Mouse (Mus musculus): Measurements from ENCODE around the gene Slc25a34. TPM values are rescaled to one million over a fixed set of nuclear protein-coding genes. Genes with fewer than 3 reads are reported as not detected.

Gene Slc25a34
- total RNA-seq, 2 experiments from 2014 or later, result 3.5 to 10.3 TPM

DNA sequence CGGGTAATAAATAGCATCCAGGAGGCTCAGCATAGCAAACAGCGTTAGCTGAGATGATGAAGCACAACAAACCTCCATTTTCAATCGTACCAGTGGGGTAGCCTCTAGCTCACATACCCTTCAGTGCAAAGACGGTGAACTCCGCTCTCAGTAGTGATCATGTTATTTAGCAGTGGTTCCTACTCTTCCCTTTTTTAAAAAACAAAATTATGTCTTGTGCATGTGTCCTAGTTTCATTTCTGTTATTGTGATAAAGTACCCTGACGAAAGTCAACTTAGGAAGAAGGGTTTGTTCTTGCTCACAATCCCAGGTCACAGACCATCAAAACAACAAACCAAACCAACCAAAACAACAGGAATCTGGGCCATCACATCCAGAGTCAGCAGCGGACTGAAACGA lies 22.4 kb upstream of the Slc25a34 start:
- DNase-seq (ENCODE audit: low spot score in 2 of 2), result no peak

GRCm38 (mm10) chr4:141643118-141643855 lies 19.7 kb upstream of the Slc25a34 start:
- DNase-seq (ENCODE audit: low spot score in 2 of 2), result no peak

GRCm38 (mm10) chr4:141641961-141642811 lies 18.6 kb upstream of the Slc25a34 start:
- no peak for DNase-seq (ENCODE audit: low spot score in 2 of 2)

GRCm38 (mm10) chr4:141641353-141641771 lies 17.7 kb upstream of the Slc25a34 start:
- DNase-seq (ENCODE audit: low spot score in 2 of 2), result no peak

DNA sequence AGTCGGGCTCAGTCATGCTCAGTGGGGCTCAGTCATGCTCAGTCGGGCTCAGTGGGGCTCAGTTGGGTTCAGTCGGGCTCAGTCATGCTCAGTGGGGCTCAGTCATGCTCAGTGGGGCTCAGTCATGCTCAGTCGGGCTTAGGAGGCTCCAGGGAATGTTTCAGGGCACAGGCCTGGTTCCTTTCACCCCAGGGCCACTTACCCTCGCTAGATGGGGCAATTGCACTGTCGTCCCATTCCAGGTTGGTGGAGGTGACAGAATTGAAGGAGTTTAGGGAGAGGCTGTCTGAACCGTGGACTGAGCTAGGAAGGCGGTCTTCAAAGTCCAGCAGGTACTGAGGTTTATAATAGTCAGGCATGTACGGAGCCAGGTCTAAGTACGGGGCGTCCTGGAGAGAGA lies 15.9 kb upstream of the Slc25a34 start:
- DNase-seq (ENCODE audit: low spot score in 2 of 2), result no peak

DNA sequence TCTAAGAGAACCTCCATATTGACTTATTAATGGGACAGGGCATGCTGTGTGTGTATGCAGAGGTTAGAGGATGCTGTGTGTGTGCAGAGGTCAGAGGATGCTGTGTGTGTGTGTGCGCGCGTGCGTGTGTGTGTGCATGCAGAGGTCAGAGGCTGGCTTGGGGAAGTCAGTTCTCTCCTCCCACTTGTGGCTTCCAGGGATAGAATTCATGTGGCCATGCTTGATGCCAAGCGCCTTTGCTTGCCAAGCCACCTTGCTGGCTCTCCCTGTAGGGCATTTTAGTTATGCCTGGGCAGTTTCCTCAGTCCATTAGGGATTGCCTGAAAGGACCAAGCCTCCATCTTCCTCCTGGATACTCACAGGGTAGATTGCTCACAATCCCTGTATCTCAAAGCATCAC lies 13.1 kb upstream of the Slc25a34 start:
- no peak for DNase-seq (ENCODE audit: low spot score in 2 of 2)

DNA sequence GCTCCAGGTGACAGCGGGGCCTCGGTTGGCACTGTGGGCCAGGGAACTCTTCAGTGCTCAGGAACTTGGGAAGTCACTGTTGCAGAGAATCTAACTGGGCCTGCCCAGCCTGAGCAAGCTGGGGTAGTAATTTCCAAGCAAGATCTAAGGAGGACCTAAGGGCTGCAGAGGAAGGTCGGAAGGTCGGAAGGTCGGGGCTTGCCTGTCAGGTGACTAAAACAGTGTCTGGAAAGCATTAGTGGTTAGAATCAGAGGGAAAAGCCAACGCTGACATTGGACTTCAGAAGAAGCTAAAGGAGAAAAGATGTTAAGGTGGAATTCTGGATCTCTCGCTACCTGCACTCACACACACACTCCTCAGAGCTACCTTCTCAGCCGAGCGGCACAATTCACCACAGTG lies 12.4 kb upstream of the Slc25a34 start:
- no peak for DNase-seq (ENCODE audit: low spot score in 2 of 2)

- peak in 1 of 2 experiments; percentile 25 for DNase-seq (ENCODE audit: low spot score in 2 of 2)
Observed at GRCm38 (mm10) chr4:141632111-141632873, 8.7 kb upstream of the Slc25a34 start.

DNA sequence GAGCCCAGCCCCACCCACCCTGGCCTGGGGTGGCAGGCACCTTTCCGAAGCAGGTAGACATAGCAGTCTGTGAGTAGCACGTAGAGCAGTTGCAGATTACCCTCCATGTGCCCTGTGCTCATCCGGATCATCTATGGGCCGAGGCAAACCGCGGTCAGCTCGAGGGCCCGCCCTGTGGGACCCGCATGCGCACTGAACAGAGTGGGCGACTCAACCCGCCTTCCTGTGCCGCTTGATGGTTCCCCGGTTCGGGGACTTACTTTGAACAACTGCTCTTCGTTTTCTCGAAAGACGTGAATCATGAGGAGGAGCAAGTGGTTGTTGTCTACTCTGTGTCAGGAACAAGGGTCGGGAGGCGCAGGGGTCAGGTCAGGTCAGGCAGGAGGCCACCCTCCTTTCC lies 7.6 kb upstream of the Slc25a34 start:
- no peak for DNase-seq (ENCODE audit: low spot score in 2 of 2)

GRCm38 (mm10) chr4:141630021-141630420 lies 6.4 kb upstream of the Slc25a34 start:
- DNase-seq (ENCODE audit: low spot score in 2 of 2), result no peak

DNA sequence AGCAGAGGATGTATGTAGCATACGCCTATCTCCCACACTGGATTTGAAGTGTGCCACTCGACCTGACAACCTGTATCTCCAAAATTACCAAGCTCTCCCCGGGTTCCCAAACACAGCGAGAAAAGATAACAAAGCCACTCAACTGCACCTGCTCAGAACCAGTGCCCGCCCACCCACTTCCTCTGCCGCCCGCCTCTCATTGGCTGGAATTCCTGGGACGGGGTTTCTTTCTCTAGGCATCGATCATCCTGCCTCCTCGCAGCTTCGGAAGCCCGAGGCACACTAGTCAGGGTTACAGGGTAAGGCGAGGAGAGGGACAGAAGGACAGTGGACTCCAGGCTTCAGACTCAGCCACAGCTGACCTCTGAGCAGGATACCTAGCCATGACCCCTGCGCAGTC lies 5.0 kb upstream of the Slc25a34 start:
- DNase-seq (ENCODE audit: low spot score in 2 of 2), result no peak

DNA sequence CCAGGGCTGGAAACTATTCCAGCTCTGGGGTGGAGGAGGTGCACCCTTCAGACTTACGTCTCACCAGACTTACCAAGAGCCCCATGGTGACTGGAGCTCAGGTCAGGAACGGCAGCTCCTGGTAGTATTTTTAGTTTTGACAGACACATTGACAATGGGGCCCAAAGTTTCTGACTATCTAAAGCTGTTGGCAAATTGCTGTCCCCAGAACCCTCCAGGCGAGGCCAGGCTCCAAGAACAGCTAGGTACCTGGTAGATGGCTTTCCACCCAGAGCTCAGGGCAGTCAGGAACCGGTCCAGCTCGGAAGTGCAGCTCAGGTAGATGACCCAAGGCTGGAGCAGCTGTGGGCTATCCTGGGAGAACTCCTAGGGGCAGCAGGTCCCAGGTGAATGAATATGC lies 3.9 kb upstream of the Slc25a34 start:
- no peak for DNase-seq (ENCODE audit: low spot score in 2 of 2)

DNA sequence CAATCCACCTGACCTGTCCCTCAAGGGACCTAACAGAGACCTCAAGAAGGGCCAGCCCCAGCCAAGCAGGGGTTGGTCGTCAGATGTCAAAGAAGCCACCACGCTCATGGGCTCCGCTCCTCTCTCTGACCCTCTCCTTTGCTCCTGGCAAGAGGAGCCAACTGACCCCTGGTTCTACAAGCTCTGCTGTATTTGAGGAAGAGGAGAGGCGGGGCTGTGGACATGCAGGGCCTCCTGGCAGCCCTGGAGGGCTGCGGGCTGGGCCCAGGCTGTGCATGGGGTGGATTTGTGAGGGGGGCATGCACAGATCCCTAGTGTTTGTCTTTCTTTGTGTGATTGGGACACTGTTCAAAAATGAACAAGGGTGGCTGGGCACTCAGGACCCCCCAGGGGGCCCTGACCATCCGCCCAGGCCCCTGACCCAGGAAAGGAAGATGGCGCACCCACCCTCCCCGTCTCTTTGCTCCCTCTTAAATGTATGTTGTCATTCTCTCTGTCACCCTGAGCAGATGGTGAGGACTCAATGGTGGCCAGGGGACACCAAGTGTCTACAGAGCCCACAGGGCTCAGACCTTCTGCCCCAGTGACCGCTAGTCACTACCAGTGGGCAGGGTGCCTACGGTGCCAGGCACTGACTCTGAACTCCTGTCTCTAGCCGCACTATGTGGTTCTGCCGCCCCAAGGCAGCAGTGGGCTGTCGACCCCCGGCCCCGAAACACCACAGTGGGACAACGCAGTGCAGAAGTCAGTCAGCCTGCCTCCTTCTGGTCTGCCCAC lies 2.3 kb upstream of the Slc25a34 start:
- DNase-seq (ENCODE audit: low spot score in 2 of 2), result no peak

- DNase-seq (ENCODE audit: low spot score in 2 of 2), result no peak
Observed at GRCm38 (mm10) chr4:141624983-141625773, 1.6 kb upstream of the Slc25a34 start.

GRCm38 (mm10) chr4:141624134-141624533 lies 513 bp upstream of the Slc25a34 start:
- no peak for DNase-seq (ENCODE audit: low spot score in 2 of 2)

GRCm38 (mm10) chr4:141623037-141623436 lies 584 bp downstream of the Slc25a34 start:
- DNase-seq (ENCODE audit: low spot score in 2 of 2), result no peak

DNA sequence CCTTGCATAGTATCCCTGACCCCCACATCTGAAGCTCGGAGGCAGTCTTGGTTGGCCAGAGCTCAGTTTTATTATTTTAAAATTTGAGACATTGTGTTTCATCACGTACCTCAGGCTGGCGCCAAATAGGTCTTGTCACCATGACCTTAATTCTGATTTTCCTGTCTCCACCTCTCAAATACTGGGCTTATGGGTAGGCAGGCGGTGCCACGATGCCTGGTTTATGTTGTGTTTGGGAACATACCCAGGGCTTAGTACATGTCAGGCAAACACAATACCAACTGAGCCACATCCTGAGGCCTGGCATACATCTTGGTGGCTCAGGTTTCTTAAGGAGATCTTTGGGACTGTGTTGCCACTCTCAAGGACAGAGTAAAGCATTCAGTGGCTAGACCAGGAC lies 1.0 kb downstream of the Slc25a34 start:
- DNase-seq (ENCODE audit: low spot score in 2 of 2), result no peak

DNA sequence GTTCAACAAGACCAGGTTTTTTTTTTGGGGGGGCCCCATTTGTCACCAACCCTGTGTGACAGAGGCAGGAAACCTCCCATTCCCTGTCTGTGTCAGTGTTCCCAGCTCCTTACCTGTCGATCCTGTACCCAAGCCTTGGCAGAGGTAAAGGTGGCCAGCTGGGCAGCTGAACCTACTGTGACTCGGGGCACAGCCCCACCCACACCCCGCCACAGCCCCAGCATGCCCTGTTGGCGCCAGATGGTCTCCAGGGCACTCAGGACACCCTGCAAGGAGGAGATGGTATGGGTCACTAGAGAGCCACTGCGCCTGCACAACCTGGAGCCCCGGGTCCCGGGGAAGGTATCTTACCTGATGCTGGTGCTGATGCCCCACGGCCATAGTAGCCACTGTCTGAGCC lies 1.5 kb downstream of the Slc25a34 start:
- no peak for DNase-seq (ENCODE audit: low spot score in 2 of 2)

- DNase-seq (ENCODE audit: low spot score in 2 of 2), result no peak
Observed at GRCm38 (mm10) chr4:141621297-141621696, 2.3 kb downstream of the Slc25a34 start.

DNA sequence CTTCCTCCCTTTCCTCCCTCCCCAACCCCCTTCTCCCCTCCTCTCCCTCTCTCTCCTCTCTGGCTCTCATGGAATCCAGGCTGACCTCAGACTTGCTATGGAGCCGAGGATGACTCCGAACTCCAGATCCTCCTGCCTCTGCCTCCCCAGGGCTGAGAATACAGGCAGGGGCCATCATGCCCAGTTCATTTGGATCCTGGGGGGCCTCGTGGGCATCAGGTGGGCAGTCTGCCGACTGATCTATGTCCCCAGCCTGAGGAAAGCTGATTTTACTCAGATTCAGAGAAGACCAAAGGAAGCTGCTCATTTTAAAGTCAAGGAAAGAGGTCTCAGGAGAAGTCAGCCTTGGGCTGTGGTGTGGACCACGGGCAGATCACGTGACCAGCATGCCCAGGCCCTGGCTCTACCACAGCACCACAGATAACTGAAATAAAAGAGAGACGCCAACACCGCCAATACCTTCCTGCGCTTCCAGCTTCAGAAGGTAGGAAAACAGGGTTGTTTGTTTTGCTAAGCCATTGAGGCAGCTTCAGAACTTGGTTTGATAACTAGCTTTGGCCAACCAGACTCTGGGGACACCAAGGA lies 4.2 kb downstream of the Slc25a34 start:
- no peak for DNase-seq (ENCODE audit: low spot score in 2 of 2)
